In genomic region chr15:84948990-84949389, GRCm38 (mm10) we compare ENCODE assay signal across 16 mouse cellular contexts.
"Had no signal": no experiment of that assay in that cellular context is flagged by ENCODE, and none has a peak within 500 bp of the region (broad histone marks: within the 10 kb centered on the region; RNA-seq: fewer than 3 reads in every experiment).

No protein-coding gene starts in this region.

- H3K9me3 ChIP-seq: liver, embryonic 13.5 days; midbrain, embryonic 15.5 days; neural tube, embryonic 12.5 days; neural tube, embryonic 15.5 days had no signal

- DNase-seq: kidney, adult 2 months; kidney, postnatal 25 days; left cerebral cortex, postnatal 4 days; liver, embryonic 13.5 days; lung, adult 2 months; lung, postnatal 14 days; lung, postnatal 4 days; right cerebral cortex, adult 18-20 months; right cerebral cortex, postnatal 14 days; right cerebral cortex, postnatal 4 days; thymus, postnatal 25 days had no signal

- H3K27me3 ChIP-seq: liver, embryonic 13.5 days; midbrain, embryonic 15.5 days; neural tube, embryonic 12.5 days; neural tube, embryonic 15.5 days had no signal

- H3K4me2 ChIP-seq: liver, embryonic 13.5 days; midbrain, embryonic 11.5 days; midbrain, embryonic 15.5 days; neural tube, embryonic 12.5 days; neural tube, embryonic 15.5 days had no signal

- ATAC-seq: midbrain, embryonic 15.5 days had no signal

- H3K27ac ChIP-seq: kidney, postnatal 0 days; liver, embryonic 13.5 days; midbrain, embryonic 15.5 days; neural tube, embryonic 12.5 days; neural tube, embryonic 15.5 days had no signal

- H3K9ac ChIP-seq: liver, embryonic 13.5 days; midbrain, embryonic 15.5 days; neural tube, embryonic 12.5 days; neural tube, embryonic 15.5 days had no signal

- H3K4me1 ChIP-seq: liver, embryonic 13.5 days; midbrain, embryonic 15.5 days; neural tube, embryonic 12.5 days; neural tube, embryonic 15.5 days had no signal

- H3K4me3 ChIP-seq: liver, embryonic 13.5 days; midbrain, embryonic 15.5 days; neural tube, embryonic 12.5 days; neural tube, embryonic 15.5 days had no signal
